Mouse (Mus musculus): ENCODE results near the gene Cped1. TPM values are rescaled to one million over a fixed set of nuclear protein-coding genes. Genes with fewer than 3 reads are reported as not detected.
A peak's percentile ranks its signal among the peaks of the same experiment; 100 is the strongest.

Cped1 gene
- total and polyA plus RNA-seq, 2 experiments from 2014 or later = 3.6 to 13.2 TPM

GRCm38 (mm10) chr6:22290790-22291189, 305.1 kb downstream of the Cped1 start:
- H3K27ac ChIP-seq (ENCODE audit: low read depth) = no peak overlapping the region
- no peaks in the 10 kb centered on the region for H3K36me3 ChIP-seq (replicated peaks; ENCODE audit: control insufficient read depth, insufficient read depth, low read length)
- DNase-seq (ENCODE audit: low spot score) (no peak), ATAC-seq (ENCODE audit: insufficient read depth, low read depth) (no peak)
- H3K4me1 ChIP-seq (ENCODE audit: control insufficient read depth, insufficient read depth) = peaks cover 8% of the 10 kb centered on the region; the same call in 1 of the 2 replicates
- H3K9me3 ChIP-seq (replicated peaks; ENCODE audit: control insufficient read depth, low read length) = no peaks in the 10 kb centered on the region
- H3K4me2 ChIP-seq (ENCODE audit: low read depth, low read length) = no peak overlapping the region
- no peak overlapping the region for H3K4me3 ChIP-seq (ENCODE audit: low read depth, low read length)
- H3K27me3 ChIP-seq (ENCODE audit: control insufficient read depth, insufficient read depth, low read length) = peaks cover 45% of the 10 kb centered on the region
- no peak overlapping the region for H3K9ac ChIP-seq (replicated peaks; ENCODE audit: low read depth, low read length)
- TF ChIP-seq EP300 (IDR thresholded peaks at IDR 0.05; ENCODE audit: low read depth) (no peak), CTCF (IDR thresholded peaks at IDR 0.05; ENCODE audit: low read depth) (no peak)
- 80% methylated on average over 8 of the region's 8 CpGs for WGBS

- no peak for ATAC-seq (ENCODE audit: insufficient read depth, low read depth)
- Histone ChIP-seq H3K4me1 (ENCODE audit: control insufficient read depth, insufficient read depth) (peaks cover 8% of the 10 kb centered on the region; the same call in 1 of the 2 replicates), H3K4me3 (ENCODE audit: low read depth, low read length) (no peak overlapping the region), H3K27ac (ENCODE audit: low read depth) (no peak overlapping the region), H3K36me3 (replicated peaks; ENCODE audit: control insufficient read depth, insufficient read depth, low read length) (no peaks in the 10 kb centered on the region), H3K27me3 (ENCODE audit: control insufficient read depth, insufficient read depth, low read length) (peaks cover 39% of the 10 kb centered on the region), H3K4me2 (ENCODE audit: low read depth, low read length) (no peak overlapping the region), H3K9ac (replicated peaks; ENCODE audit: low read depth, low read length) (no peak overlapping the region), H3K9me3 (replicated peaks; ENCODE audit: control insufficient read depth, low read length) (no peaks in the 10 kb centered on the region)
- no peak for DNase-seq (ENCODE audit: low spot score)
- WGBS = 30% methylated on average over 4 of the region's 4 CpGs
- no peak for TF ChIP-seq EP300 (IDR thresholded peaks at IDR 0.05; ENCODE audit: low read depth)
- TF ChIP-seq CTCF (IDR thresholded peaks at IDR 0.05; ENCODE audit: low read depth) = no peak
Observed at GRCm38 (mm10) chr6:22292056-22292455, 306.3 kb downstream of the Cped1 start.

GRCm38 (mm10) chr6:22293922-22294321, 308.2 kb downstream of the Cped1 start:
- 72% methylated on average over 3 of the region's 3 CpGs for WGBS
- Histone ChIP-seq H3K9me3 (replicated peaks; ENCODE audit: control insufficient read depth, low read length) (no peaks in the 10 kb centered on the region), H3K4me2 (ENCODE audit: low read depth, low read length) (no peak overlapping the region), H3K4me1 (ENCODE audit: control insufficient read depth, insufficient read depth) (peaks cover 2% of the 10 kb centered on the region; the same call in 1 of the 2 replicates), H3K27me3 (ENCODE audit: control insufficient read depth, insufficient read depth, low read length) (peaks cover 21% of the 10 kb centered on the region), H3K27ac (ENCODE audit: low read depth) (no peak overlapping the region), H3K9ac (replicated peaks; ENCODE audit: low read depth, low read length) (no peak overlapping the region), H3K36me3 (replicated peaks; ENCODE audit: control insufficient read depth, insufficient read depth, low read length) (no peaks in the 10 kb centered on the region), H3K4me3 (ENCODE audit: low read depth, low read length) (no peak overlapping the region)
- TF ChIP-seq CTCF (IDR thresholded peaks at IDR 0.05; ENCODE audit: low read depth) = no peak
- no peak for TF ChIP-seq EP300 (IDR thresholded peaks at IDR 0.05; ENCODE audit: low read depth)
- no peak for ATAC-seq (ENCODE audit: insufficient read depth, low read depth)
- DNase-seq (ENCODE audit: low spot score) = no peak

GRCm38 (mm10) chr6:22297028-22297427, 311.3 kb downstream of the Cped1 start:
- Histone ChIP-seq H3K27me3 (ENCODE audit: control insufficient read depth, insufficient read depth, low read length) (peaks cover 3% of the 10 kb centered on the region; the same call in 1 of the 2 replicates), H3K4me2 (ENCODE audit: low read depth, low read length) (no peak overlapping the region), H3K36me3 (replicated peaks; ENCODE audit: control insufficient read depth, insufficient read depth, low read length) (no peaks in the 10 kb centered on the region), H3K9me3 (replicated peaks; ENCODE audit: control insufficient read depth, low read length) (no peaks in the 10 kb centered on the region), H3K4me3 (ENCODE audit: low read depth, low read length) (no peak overlapping the region), H3K9ac (replicated peaks; ENCODE audit: low read depth, low read length) (no peak overlapping the region), H3K27ac (ENCODE audit: low read depth) (no peak overlapping the region), H3K4me1 (ENCODE audit: control insufficient read depth, insufficient read depth) (no peaks in the 10 kb centered on the region)
- 69% methylated on average over 6 of the region's 6 CpGs for WGBS
- TF ChIP-seq CTCF (IDR thresholded peaks at IDR 0.05; ENCODE audit: low read depth) (no peak), EP300 (IDR thresholded peaks at IDR 0.05; ENCODE audit: low read depth) (no peak)
- DNase-seq (ENCODE audit: low spot score) (no peak), ATAC-seq (ENCODE audit: insufficient read depth, low read depth) (no peak)

- Histone ChIP-seq H3K4me1 (ENCODE audit: control insufficient read depth, insufficient read depth) (no peaks in the 10 kb centered on the region), H3K4me2 (ENCODE audit: low read depth, low read length) (no peak overlapping the region), H3K36me3 (replicated peaks; ENCODE audit: control insufficient read depth, insufficient read depth, low read length) (no peaks in the 10 kb centered on the region), H3K9me3 (replicated peaks; ENCODE audit: control insufficient read depth, low read length) (no peaks in the 10 kb centered on the region), H3K4me3 (ENCODE audit: low read depth, low read length) (no peak overlapping the region), H3K9ac (replicated peaks; ENCODE audit: low read depth, low read length) (no peak overlapping the region), H3K27me3 (ENCODE audit: control insufficient read depth, insufficient read depth, low read length) (peaks cover 3% of the 10 kb centered on the region; the same call in 1 of the 2 replicates), H3K27ac (ENCODE audit: low read depth) (no peak overlapping the region)
- peak; percentile 27; the same call in 1 of the 2 replicates for ATAC-seq (ENCODE audit: insufficient read depth, low read depth)
- no peak for DNase-seq (ENCODE audit: low spot score)
- WGBS = 47% methylated on average over 14 of the region's 14 CpGs
- no peak for TF ChIP-seq EP300 (IDR thresholded peaks at IDR 0.05; ENCODE audit: low read depth)
- TF ChIP-seq CTCF (IDR thresholded peaks at IDR 0.05; ENCODE audit: low read depth) = no peak
Observed at GRCm38 (mm10) chr6:22298059-22298458, 312.3 kb downstream of the Cped1 start.

Other genes starting within 250 kb of the Cped1 start
- gene Tspan12, start 133.4 kb upstream of the Cped1 start, total RNA-seq (2014; rRNA removed; ENCODE audit: low replicate concordance) = 32.3 and 37.4 TPM in 2 replicates
- 83.6 and 95.1 TPM in 2 replicates for gene Tspan12, start 133.4 kb upstream of the Cped1 start, polyA plus RNA-seq (2015; fragmentation: Nextera tagmentation; extraction: Ambion mirVana)
- gene Ing3, start 36.3 kb upstream of the Cped1 start, total RNA-seq (2014; rRNA removed; ENCODE audit: low replicate concordance) = 11.6 and 18.7 TPM in 2 replicates
- gene Ing3, start 36.3 kb upstream of the Cped1 start, polyA plus RNA-seq (2015; fragmentation: Nextera tagmentation; extraction: Ambion mirVana) = 28.4 and 30.5 TPM in 2 replicates